Mouse (Mus musculus) olfactory bulb, adult 2 months (tissue): ENCODE results near the gene D11Wsu47e.

ENCODE experiments used
- CTCF ChIP-seq: fragments of 200-500 bp; IDR thresholded peaks from 2 replicates; pipeline ENCODE4 v1.5.1; 2012; ENCODE audit warnings: low read depth, mild to moderate bottlenecking, low read length, moderate library complexity; ENCODE audit not compliant: insufficient read depth
- POLR2A ChIP-seq: fragments of 200-500 bp; IDR thresholded peaks from 2 replicates; pipeline ENCODE4 v1.6.1; 2012; ENCODE audit warnings: mild to moderate bottlenecking, low read depth, low read length, moderate library complexity; ENCODE audit not compliant: insufficient read depth

DNA sequence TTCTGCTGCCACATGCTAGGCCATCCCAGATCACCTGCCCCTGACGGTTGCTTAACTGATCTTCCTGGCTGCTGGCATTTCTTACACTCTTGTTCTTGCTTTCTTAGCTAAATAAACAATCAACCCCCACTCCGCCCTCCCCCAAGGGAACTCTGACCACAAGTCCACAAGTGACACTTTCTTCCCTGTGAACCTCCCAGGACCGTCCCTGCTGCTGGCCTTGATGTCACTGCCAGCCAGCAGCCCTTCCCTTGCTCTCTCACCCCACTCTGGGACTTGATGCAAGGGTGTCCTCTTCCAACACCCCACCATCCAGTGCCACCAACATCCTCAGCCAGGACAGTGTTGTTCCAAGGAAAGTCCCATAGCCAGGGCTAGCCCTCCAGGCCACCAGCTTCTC is 46.7 kb downstream of the D11Wsu47e start:
- TF ChIP-seq POLR2A (no peak), CTCF (no peak)
